Mouse (Mus musculus) limb, embryonic 11.5 days (tissue): Measurements from ENCODE around the gene Vwc2. TPM values are rescaled to one million over a fixed set of nuclear protein-coding genes. Genes with fewer than 3 reads are reported as not detected.

Source experiments
- ATAC-seq: fragments of 200-750 bp; cut with Nextera tagmentation; 2 replicates; pipeline ENCODE4 v1.8.0; 2017; ENCODE audit warnings: low read depth; ENCODE audit not compliant: insufficient number of reproducible peaks, low FRiP score, low TSS enrichment
- DNase-seq: peaks from one replicate; pipeline ENCODE4 v3.0.0-alpha.2; 2015; ENCODE audit warnings: low spot score
- H3K27ac ChIP-seq: fragments of 300-500 bp; sonication (generic); replicated peaks from 2 replicates; pipeline ENCODE4 v1.5.1; 2014; ENCODE audit warnings: low read depth, mild to moderate bottlenecking, low read length
- H3K27me3 ChIP-seq: fragments of 300-500 bp; sonication (generic); 2 replicates; pipeline ENCODE4 v1.6.1; 2014; ENCODE audit warnings: mild to moderate bottlenecking, low read length, mixed read lengths; ENCODE audit not compliant: control insufficient read depth, insufficient read depth
- H3K36me3 ChIP-seq: fragments of 300-500 bp; sonication (generic); 2 replicates; pipeline ENCODE4 v1.6.1; 2014; ENCODE audit warnings: mild to moderate bottlenecking, low read length, moderate library complexity, mixed read lengths; ENCODE audit not compliant: control insufficient read depth, insufficient read depth
- H3K4me1 ChIP-seq: fragments of 300-500 bp; sonication (generic); 2 replicates; pipeline ENCODE4 v1.6.1; 2014; ENCODE audit warnings: low read length, mixed read lengths; ENCODE audit not compliant: control insufficient read depth, insufficient read depth
- H3K4me2 ChIP-seq: fragments of 300-500 bp; sonication (generic); 2 replicates; pipeline ENCODE4 v1.6.1; 2014; ENCODE audit warnings: low read depth, mild to moderate bottlenecking, moderate library complexity; ENCODE audit not compliant: severe bottlenecking
- H3K4me3 ChIP-seq: fragments of 300-500 bp; sonication (generic); 2 replicates; pipeline ENCODE4 v1.5.1; 2014; ENCODE audit warnings: low read depth, low read length
- H3K9ac ChIP-seq: fragments of 300-500 bp; sonication (generic); 2 replicates; pipeline ENCODE4 v1.6.1; 2014; ENCODE audit warnings: mild to moderate bottlenecking, low read length
- H3K9me3 ChIP-seq: fragments of 300-500 bp; sonication (generic); 2 replicates; pipeline ENCODE4 v1.6.1; 2016; ENCODE audit warnings: low read length; ENCODE audit not compliant: control insufficient read depth
- WGBS: fragments of 180-500 bp; shearing (Covaris S2); extraction: QIAGEN DNeasy Blood & Tissue Kit; methylation state at CpG from one replicate; pipeline ENCODE4 v1.1.7; 2014; 5-methylcytosine and 5-hydroxymethylcytosine counted together
- polyA plus RNA-seq: library from polyadenylated mRNA; unstranded; fragments of >200 nt; fragmentation: Nextera tagmentation; extraction: Ambion mirVana; gene quantifications from 2 replicates; pipeline ENCODE4 v1.2.1, GENCODE M21; 2014

The Vwc2 gene
- polyA plus RNA-seq, 1 experiment from 2014 or later = 0.32 TPM

DNA sequence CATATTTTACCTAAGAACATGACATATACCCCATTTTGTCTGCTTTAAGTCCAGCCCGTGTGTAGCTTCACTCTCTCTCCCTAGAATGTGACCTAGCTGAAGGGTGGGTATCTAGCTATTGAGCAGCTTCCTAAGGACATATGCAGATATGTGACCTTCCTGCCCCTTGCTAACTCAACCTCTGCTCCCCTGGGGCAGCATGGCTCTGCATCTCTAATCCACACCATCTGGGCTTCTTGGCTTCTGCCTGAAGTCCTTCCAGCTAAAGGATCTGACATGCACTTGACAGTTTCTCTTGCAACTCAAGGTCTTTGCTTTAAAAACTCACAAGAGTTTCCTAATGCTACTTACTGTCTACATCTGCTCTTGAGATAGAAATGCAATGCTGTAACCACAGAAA lies 38.7 kb downstream of the Vwc2 start:
- ATAC-seq (no peak), DNase-seq (no peak)
- WGBS = 52% methylated on average over 1 of the region's 1 CpGs
- Histone ChIP-seq H3K9ac (no peak overlapping the region), H3K36me3 (no peaks in the 10 kb centered on the region), H3K27ac (no peak overlapping the region), H3K4me2 (no peak overlapping the region), H3K27me3 (no peaks in the 10 kb centered on the region), H3K4me3 (no peak overlapping the region), H3K9me3 (no peaks in the 10 kb centered on the region), H3K4me1 (no peaks in the 10 kb centered on the region)

DNA sequence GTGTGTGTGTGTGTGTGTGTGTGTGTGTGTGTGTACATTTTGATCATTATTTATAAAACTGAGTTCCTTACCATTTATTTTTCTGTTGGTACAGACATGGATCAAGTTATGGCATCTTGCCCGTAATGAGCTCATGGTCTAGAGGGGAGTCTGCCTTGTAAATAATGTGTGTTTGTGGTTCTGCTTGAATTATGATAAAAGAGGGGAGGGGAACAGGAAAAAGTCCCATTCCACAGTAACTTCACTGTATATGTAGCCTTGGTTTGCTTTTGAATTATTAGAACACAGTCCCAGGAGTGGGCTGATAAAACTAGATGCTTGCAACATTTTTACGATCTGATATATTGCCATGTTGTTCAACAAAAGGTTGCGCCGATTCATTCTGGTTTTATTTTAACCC lies 57.4 kb downstream of the Vwc2 start:
- Histone ChIP-seq H3K9me3 (no peaks in the 10 kb centered on the region), H3K27ac (no peak overlapping the region), H3K4me3 (no peak overlapping the region), H3K9ac (no peak overlapping the region), H3K27me3 (no peaks in the 10 kb centered on the region), H3K36me3 (no peaks in the 10 kb centered on the region), H3K4me1 (no peaks in the 10 kb centered on the region), H3K4me2 (no peak overlapping the region)
- ATAC-seq = no peak
- DNase-seq = no peak
- 83% methylated on average over 4 of the region's 4 CpGs for WGBS

GRCm38 (mm10) chr11:11175259-11175658 lies 61.2 kb downstream of the Vwc2 start:
- Histone ChIP-seq H3K9ac (no peak overlapping the region), H3K27me3 (no peaks in the 10 kb centered on the region), H3K4me3 (no peak overlapping the region), H3K9me3 (no peaks in the 10 kb centered on the region), H3K36me3 (no peaks in the 10 kb centered on the region), H3K4me1 (no peaks in the 10 kb centered on the region), H3K27ac (no peak overlapping the region), H3K4me2 (no peak overlapping the region)
- 33% methylated on average over 2 of the region's 2 CpGs for WGBS
- no peak for ATAC-seq
- DNase-seq = no peak

DNA sequence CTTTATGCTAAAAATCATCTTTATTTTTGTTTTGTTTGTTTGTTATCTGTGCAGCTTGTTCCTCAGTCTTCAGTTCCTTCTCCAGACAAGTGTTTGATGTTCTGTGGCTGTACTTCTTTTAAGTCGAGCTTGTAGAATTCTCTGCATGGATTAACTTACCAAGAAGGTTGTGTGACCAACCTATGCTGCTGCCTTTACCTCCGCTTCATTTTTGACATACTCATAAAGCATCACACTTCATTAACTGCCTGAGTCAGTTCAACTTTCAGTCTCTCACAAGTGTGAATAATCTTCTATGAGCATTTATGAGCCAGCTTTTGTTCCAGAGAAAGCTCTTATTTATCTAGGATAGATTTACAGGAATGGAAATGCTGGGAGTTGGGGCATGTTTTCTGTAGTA lies 68.7 kb downstream of the Vwc2 start:
- Histone ChIP-seq H3K9me3 (no peaks in the 10 kb centered on the region), H3K9ac (no peak overlapping the region), H3K4me3 (no peak overlapping the region), H3K4me2 (no peak overlapping the region), H3K27ac (no peak overlapping the region), H3K27me3 (no peaks in the 10 kb centered on the region), H3K36me3 (no peaks in the 10 kb centered on the region), H3K4me1 (no peaks in the 10 kb centered on the region)
- ATAC-seq (no peak), DNase-seq (no peak)
- 75% methylated on average over 2 of the region's 2 CpGs for WGBS

DNA sequence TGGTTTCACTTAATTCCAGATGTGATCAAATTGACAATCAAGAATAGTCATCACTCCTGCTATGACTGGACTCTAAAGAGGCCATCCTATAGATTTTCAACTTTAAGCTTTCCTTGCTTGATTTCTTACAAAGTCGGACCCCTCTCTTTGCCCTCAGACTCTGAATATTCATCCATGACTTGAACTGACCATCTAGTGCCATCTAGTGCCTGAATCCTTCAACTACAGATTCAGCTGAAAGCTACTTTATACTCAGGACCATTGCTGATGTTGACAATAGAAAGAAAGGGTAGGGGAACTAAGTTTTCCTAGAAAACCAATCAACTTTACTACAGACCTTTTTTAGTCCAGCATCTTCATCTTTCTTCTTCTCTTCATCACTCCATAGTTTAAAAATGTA lies 109.1 kb downstream of the Vwc2 start:
- Histone ChIP-seq H3K9me3 (no peaks in the 10 kb centered on the region), H3K36me3 (no peaks in the 10 kb centered on the region), H3K4me1 (no peaks in the 10 kb centered on the region), H3K9ac (no peak overlapping the region), H3K4me2 (no peak overlapping the region), H3K4me3 (no peak overlapping the region), H3K27me3 (no peaks in the 10 kb centered on the region), H3K27ac (no peak overlapping the region)
- DNase-seq = no peak
- 40% methylated on average over 1 of the region's 1 CpGs for WGBS
- no peak for ATAC-seq

GRCm38 (mm10) chr11:11239346-11239745 lies 125.3 kb downstream of the Vwc2 start:
- Histone ChIP-seq H3K9ac (no peak overlapping the region), H3K4me3 (no peak overlapping the region), H3K4me1 (no peaks in the 10 kb centered on the region), H3K27ac (no peak overlapping the region), H3K27me3 (no peaks in the 10 kb centered on the region), H3K4me2 (no peak overlapping the region), H3K9me3 (no peaks in the 10 kb centered on the region), H3K36me3 (no peaks in the 10 kb centered on the region)
- WGBS = 72% methylated on average over 1 of the region's 1 CpGs
- ATAC-seq (no peak), DNase-seq (no peak)

- H3K4me1 ChIP-seq = no peaks in the 10 kb centered on the region
- ATAC-seq (no peak), DNase-seq (no peak)
- H3K27me3 ChIP-seq = no peaks in the 10 kb centered on the region
- H3K36me3 ChIP-seq = no peaks in the 10 kb centered on the region
- H3K27ac ChIP-seq = no peak overlapping the region
- H3K4me2 ChIP-seq = no peak overlapping the region
- no peak overlapping the region for H3K9ac ChIP-seq
- WGBS = 68% methylated on average over 6 of the region's 6 CpGs
- no peak overlapping the region for H3K4me3 ChIP-seq
- H3K9me3 ChIP-seq = no peaks in the 10 kb centered on the region
Observed at GRCm38 (mm10) chr11:11242694-11243377, 128.8 kb downstream of the Vwc2 start.

DNA sequence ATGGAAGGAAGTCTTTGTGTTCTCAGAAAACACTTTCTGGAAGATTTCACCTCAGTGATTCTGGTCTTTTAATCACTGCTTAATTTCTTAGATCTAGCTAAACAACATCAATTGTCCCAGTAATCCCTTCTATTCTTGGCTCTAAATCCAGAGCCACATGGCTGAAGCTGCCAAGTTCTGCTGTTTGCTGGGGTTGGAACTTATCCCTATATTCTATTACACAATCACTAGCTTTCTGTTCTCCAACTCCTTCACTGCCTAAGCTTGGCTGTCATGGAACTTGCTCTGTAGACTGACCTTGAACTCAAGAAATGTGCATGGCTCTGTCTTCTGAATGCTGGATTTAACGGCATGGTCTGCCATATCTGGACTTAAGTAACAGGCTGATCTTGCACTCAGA lies 143.3 kb downstream of the Vwc2 start:
- Histone ChIP-seq H3K36me3 (no peaks in the 10 kb centered on the region), H3K9me3 (no peaks in the 10 kb centered on the region), H3K4me2 (no peak overlapping the region), H3K4me3 (no peak overlapping the region), H3K9ac (no peak overlapping the region), H3K27ac (no peak overlapping the region), H3K27me3 (no peaks in the 10 kb centered on the region), H3K4me1 (no peaks in the 10 kb centered on the region)
- no peak for ATAC-seq
- WGBS = 89% methylated on average over 1 of the region's 1 CpGs
- DNase-seq = no peak

DNA sequence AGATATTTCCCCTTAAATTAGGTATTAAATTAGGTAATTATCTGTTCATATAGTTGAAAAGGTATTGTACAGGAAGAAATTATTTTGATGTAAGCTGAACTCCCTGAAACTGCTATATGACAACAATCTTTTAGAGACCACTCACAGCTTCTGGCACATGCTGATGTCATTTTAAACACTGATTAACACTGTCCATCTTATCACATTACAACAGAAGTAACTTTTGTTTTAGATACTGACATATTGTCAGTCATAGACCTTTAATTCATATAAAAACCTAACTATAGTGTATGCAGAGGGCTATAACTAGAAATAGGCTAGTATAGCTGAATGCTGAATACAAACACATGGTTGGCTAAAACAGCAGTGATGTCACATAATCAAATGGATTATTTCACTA lies 166.1 kb downstream of the Vwc2 start:
- H3K4me3 ChIP-seq = no peak overlapping the region
- H3K36me3 ChIP-seq = no peaks in the 10 kb centered on the region
- H3K4me2 ChIP-seq = no peak overlapping the region
- no peaks in the 10 kb centered on the region for H3K9me3 ChIP-seq
- H3K27ac ChIP-seq = no peak overlapping the region
- H3K9ac ChIP-seq = no peak overlapping the region
- ATAC-seq (no peak), DNase-seq (no peak)
- H3K27me3 ChIP-seq = no peaks in the 10 kb centered on the region
- H3K4me1 ChIP-seq = no peaks in the 10 kb centered on the region
